ENCODE assay signal across 22 mouse cellular contexts in genomic region chr4:128712941-128713340, GRCm38 (mm10). TPM values are rescaled to one million over a fixed set of nuclear protein-coding genes. Genes with fewer than 3 reads are reported as not detected.
DNase-seq lines count a peak whose midpoint lies in the region; ATAC-seq and TF ChIP-seq lines count a peak whose summit lies in the region.
"Had no signal": no experiment of that assay in that cellular context is flagged by ENCODE, and none has a peak within 500 bp of the region (broad histone marks: within the 10 kb centered on the region; RNA-seq: fewer than 3 reads in every experiment).

No protein-coding gene starts in this region.

- H3K79me2 ChIP-seq in MEL (ENCODE audit: control insufficient read depth, insufficient read depth, low read length, poor library complexity) (peaks cover 5% of the 10 kb centered on the region; the same call in 1 of the 2 replicates), myocyte (ENCODE audit: control insufficient read depth, insufficient read depth) (no peaks in the 10 kb centered on the region)

- peaks cover 49% of the 10 kb centered on the region for H3K4me1 ChIP-seq in forebrain, embryonic 11.5 days (replicated peaks; ENCODE audit: control insufficient read depth, insufficient read depth, low read length)
- peaks cover 49% of the 10 kb centered on the region for H3K4me1 ChIP-seq in forebrain, embryonic 16.5 days (replicated peaks; ENCODE audit: control insufficient read depth, insufficient read depth, low read length)
- peaks cover 0 to 19% of the 10 kb centered on the region in 2 experiments; a peak in 2 of 4 replicates for H3K4me1 ChIP-seq in MEL (ENCODE audit: control insufficient read depth in 1 of 2, insufficient read depth in 2 of 2, low read length in 2 of 2)

- H3K36me3 ChIP-seq in forebrain, embryonic 11.5 days (ENCODE audit: control insufficient read depth, insufficient read depth, low read length), result no peaks in the 10 kb centered on the region
- H3K36me3 ChIP-seq in forebrain, embryonic 16.5 days (ENCODE audit: control insufficient read depth, insufficient read depth), result 0 out of 2 replicates have a peak, but pooled peaks cover 4% of the 10 kb centered on the region
- peaks cover 0 to 8% of the 10 kb centered on the region in 2 experiments; a peak in 2 of 4 replicates for H3K36me3 ChIP-seq in MEL (ENCODE audit: control insufficient read depth in 1 of 2, insufficient read depth in 2 of 2, low read length in 2 of 2)
- H3K36me3 ChIP-seq in myocyte (ENCODE audit: control insufficient read depth, insufficient read depth), result no peaks in the 10 kb centered on the region
- H3K36me3 ChIP-seq: G1E; intestine, embryonic 15.5 days; liver, embryonic 13.5 days; midbrain, embryonic 12.5 days had no signal

- H3K27ac ChIP-seq in forebrain, embryonic 11.5 days (ENCODE audit: low read depth, low read length), result 0 out of 2 replicates have a peak overlapping the region, but pooled peaks have one; percentile 37
- no peak overlapping the region for H3K27ac ChIP-seq in forebrain, embryonic 16.5 days (ENCODE audit: low read length)
- H3K27ac ChIP-seq in left cerebral cortex, adult 2 months, result peak overlapping the region; percentile 47; the same call in 1 of the 2 replicates
- H3K27ac ChIP-seq in MEL (ENCODE audit: control insufficient read depth, low read depth, low read length), result no peak overlapping the region
- H3K27ac ChIP-seq: hindbrain, embryonic 15.5 days; intestine, embryonic 15.5 days; liver, embryonic 13.5 days had no signal

- no peaks in the 10 kb centered on the region for H3K27me3 ChIP-seq in forebrain, embryonic 11.5 days (ENCODE audit: control insufficient read depth, insufficient read depth, low read length)
- H3K27me3 ChIP-seq in forebrain, embryonic 16.5 days (replicated peaks; ENCODE audit: control insufficient read depth, insufficient read depth, low read length), result no peaks in the 10 kb centered on the region
- H3K27me3 ChIP-seq in MEL (ENCODE audit: control insufficient read depth in 1 of 2, insufficient read depth in 2 of 2, low read length in 2 of 2) (no peaks in the 10 kb centered on the region), myocyte (ENCODE audit: control insufficient read depth, insufficient read depth, insufficient read length) (no peaks in the 10 kb centered on the region)
- H3K27me3 ChIP-seq: hindbrain, embryonic 15.5 days; intestine, embryonic 15.5 days had no signal

- no peak for DNase-seq in forebrain, embryonic 11.5 days (ENCODE audit: low spot score)
- DNase-seq in left cerebral cortex, adult 2 months (ENCODE audit: extremely low spot score in 1 of 2, low spot score in 2 of 2), result no peak
- no peak for DNase-seq in left cerebral cortex, adult 9 months (ENCODE audit: low spot score in 2 of 2)
- DNase-seq in MEL (ENCODE audit: low read depth, low spot score), result no peak
- DNase-seq in urinary bladder, postnatal 36 days (ENCODE audit: low spot score in 2 of 2), result no peak
- DNase-seq: adrenal gland, postnatal 10 days; heart, postnatal 4 days; kidney, adult 8-10 months; kidney, postnatal 14 days; liver, embryonic 13.5 days; lung, adult 2 months; lung, postnatal 14 days had no signal

- no peak overlapping the region for H3ac ChIP-seq in myocyte (ENCODE audit: control insufficient read depth, insufficient read length)

- H3K9ac ChIP-seq in forebrain, embryonic 11.5 days (ENCODE audit: low read length), result peak overlapping the region; percentile 47
- no peak overlapping the region for H3K9ac ChIP-seq in forebrain, embryonic 16.5 days (replicated peaks; ENCODE audit: low read depth, low read length)
- H3K9ac ChIP-seq in MEL (ENCODE audit: control insufficient read depth, low read depth, low read length, poor library complexity, severe bottlenecking), result peak overlapping the region; percentile 85
- H3K9ac ChIP-seq: hindbrain, embryonic 15.5 days; intestine, embryonic 15.5 days had no signal

- TF ChIP-seq POLR2A in MEL (IDR thresholded peaks at IDR 0.05; ENCODE audit: control insufficient read depth in 1 of 2, insufficient read depth in 1 of 2, low read depth in 1 of 2, low read length in 2 of 2, poor library complexity in 1 of 2) (no peak), myocyte (IDR thresholded peaks at IDR 0.05; ENCODE audit: insufficient read length, low read depth) (no peak)

- no peak for TF ChIP-seq EP300 in MEL (IDR thresholded peaks at IDR 0.05; ENCODE audit: low read depth in 1 of 2, low read length in 2 of 2)

- ATAC-seq in forebrain, embryonic 11.5 days (replicated peaks; ENCODE audit: low FRiP score), result no peak
- ATAC-seq in forebrain, embryonic 16.5 days, result no peak
- ATAC-seq: activated CD4-positive, CD25-positive, alpha-beta regulatory T cell, adult 4 months; intestine, embryonic 15.5 days had no signal

- no peak overlapping the region for H3K4me3 ChIP-seq in forebrain, embryonic 11.5 days (ENCODE audit: low read depth, low read length)
- no peak overlapping the region for H3K4me3 ChIP-seq in forebrain, embryonic 16.5 days (replicated peaks; ENCODE audit: low read length)
- H3K4me3 ChIP-seq in left cerebral cortex, adult 2 months, result no peak overlapping the region
- H3K4me3 ChIP-seq in MEL (ENCODE audit: control insufficient read depth in 1 of 2, insufficient read depth in 1 of 2, low read depth in 2 of 2, low read length in 2 of 2) (no peak overlapping the region), myocyte (peak overlapping the region; percentile 24)
- H3K4me3 ChIP-seq: erythroblast, embryonic 14.5 days; gastrocnemius, adult 2 months; hindbrain, embryonic 15.5 days; intestine, embryonic 15.5 days; liver, embryonic 13.5 days; midbrain, embryonic 12.5 days had no signal

- WGBS in forebrain, embryonic 11.5 days, result 79% methylated on average over 6 of the region's 6 CpGs
- 71% methylated on average over 6 of the region's 6 CpGs for WGBS in forebrain, embryonic 16.5 days

- no peak overlapping the region for H3K4me2 ChIP-seq in forebrain, embryonic 11.5 days (ENCODE audit: low read depth, low read length, severe bottlenecking)
- no peak overlapping the region for H3K4me2 ChIP-seq in forebrain, embryonic 16.5 days (ENCODE audit: low read length)
- peak overlapping the region; percentile 93 for H3K4me2 ChIP-seq in myocyte (ENCODE audit: low read depth)
- H3K4me2 ChIP-seq: hindbrain, embryonic 15.5 days had no signal

- intact Hi-C loops in left cerebral cortex, adult 2 months (cut with DNase I), result loop anchor here (1.0 kb wide), 1 partner anchor 14 kb away; no protein-coding TSS in a partner anchor

- no peak for TF ChIP-seq CTCF in left cerebral cortex, adult 2 months (IDR thresholded peaks at IDR 0.05)
- no peak for TF ChIP-seq CTCF in MEL (IDR thresholded peaks at IDR 0.05 in 2 of 3, conservative IDR thresholded peaks at IDR 0.05 in 1 of 3; ENCODE audit: control insufficient read depth in 1 of 3, insufficient read depth in 1 of 3, low read depth in 2 of 3, low read length in 3 of 3, poor library complexity in 1 of 3, severe bottlenecking in 1 of 3)

- TF ChIP-seq RAD21 in MEL (IDR thresholded peaks at IDR 0.05; ENCODE audit: low read depth, low read length), result no peak

- no peaks in the 10 kb centered on the region for H3K9me3 ChIP-seq in forebrain, embryonic 11.5 days (ENCODE audit: control insufficient read depth, low read length)
- H3K9me3 ChIP-seq in forebrain, embryonic 16.5 days (ENCODE audit: control insufficient read depth, low read length), result no peaks in the 10 kb centered on the region
- no peaks in the 10 kb centered on the region for H3K9me3 ChIP-seq in MEL (replicated peaks; ENCODE audit: insufficient read depth, low read length)
- H3K9me3 ChIP-seq: G1E; hindbrain, embryonic 15.5 days; intestine, embryonic 15.5 days; liver, embryonic 13.5 days; midbrain, embryonic 12.5 days had no signal

TF ChIP-seq in MEL, 35 proteins besides CTCF, POLR2A, EP300 and RAD21:
- no peak for TF ChIP-seq ZKSCAN1 (IDR thresholded peaks at IDR 0.05; ENCODE audit: low read depth, low read length)
- no peak for TF ChIP-seq TBP (IDR thresholded peaks at IDR 0.05; ENCODE audit: low read depth, low read length)

TF ChIP-seq in myocyte, 11 proteins besides CTCF, POLR2A, EP300 and RAD21:
- no peak for TF ChIP-seq TCF12 (IDR thresholded peaks at IDR 0.05; ENCODE audit: insufficient read depth, poor library complexity, severe bottlenecking)
- TF ChIP-seq E2F4 (IDR thresholded peaks at IDR 0.05; ENCODE audit: insufficient read depth), result no peak
- TF ChIP-seq CEBPB (IDR thresholded peaks at IDR 0.05; ENCODE audit: insufficient read depth, poor library complexity, severe bottlenecking), result no peak
- no peak for TF ChIP-seq USF1 (IDR thresholded peaks at IDR 0.05; ENCODE audit: low read depth)

RNA-seq across cellular contexts. Expression of gene A3galt2, which starts 42.2 kb away (rescaled TPM):
- polyA plus RNA-seq in forebrain, embryonic 11.5 days (2014; fragmentation: Nextera tagmentation; extraction: Ambion mirVana), result 0.56 TPM in 2 replicates
- polyA plus RNA-seq in forebrain, embryonic 16.5 days (2015; fragmentation: Nextera tagmentation; extraction: Ambion mirVana), result 0.43 and 0.63 TPM in 2 replicates
- total RNA-seq in left cerebral cortex, adult 2 months (2021), result under 1 TPM; 0.27 to 0.54 TPM
- not detected in 2 replicates for total RNA-seq in MEL (2012; rRNA removed)
- under 1 TPM in 1 of 2 experiments, not detected in 1; 0.06 TPM for polyA plus RNA-seq in MEL (2012; ENCODE audit: insufficient read depth in 1 of 2, insufficient read length in 2 of 2, low read depth in 1 of 2, low replicate concordance in 2 of 2, missing spikeins in 1 of 2)
- polyA plus RNA-seq in myocyte (2012; fragmentation: generic; extraction: Trizol), result 0.13 TPM
- total RNA-seq: megakaryocyte progenitor cell, adult 5-6 weeks had no signal
- polyA plus RNA-seq: activated CD4-positive, CD25-positive, alpha-beta regulatory T cell, adult 4 months; erythroblast, embryonic 14.5 days; G1E; liver, embryonic 13.5 days had no signal

RNA-seq across cellular contexts. Expression of gene Phc2, which starts 58.4 kb away (rescaled TPM):
- polyA plus RNA-seq in forebrain, embryonic 11.5 days (2014; fragmentation: Nextera tagmentation; extraction: Ambion mirVana), result 133 and 144 TPM in 2 replicates
- 33.2 and 34.9 TPM in 2 replicates for polyA plus RNA-seq in forebrain, embryonic 16.5 days (2015; fragmentation: Nextera tagmentation; extraction: Ambion mirVana)
- total RNA-seq in left cerebral cortex, adult 2 months (2021), result 10 to 100 TPM; 84.8 to 90.6 TPM
- 20.4 and 23.7 TPM in 2 replicates for total RNA-seq in MEL (2012; rRNA removed)
- polyA plus RNA-seq in MEL (2012; ENCODE audit: insufficient read depth in 1 of 2, insufficient read length in 2 of 2, low read depth in 1 of 2, low replicate concordance in 2 of 2, missing spikeins in 1 of 2), result 10 to 100 TPM in 1 of 2 experiments, not detected in 1; 65.5 TPM
- polyA plus RNA-seq in myocyte (2012; fragmentation: generic; extraction: Trizol), result 100 TPM

Comparison
In these comparisons a context has a peak if more than half of its experiments do, and no peak if none do; other contexts are left out.
1. H3K27ac ChIP-seq: peak in forebrain, embryonic 11.5 days (single experiment) and left cerebral cortex, adult 2 months (single experiment); none in forebrain, embryonic 16.5 days (single experiment) and MEL (single experiment).